Mouse (Mus musculus): Measurements from ENCODE around the gene 9930104L06Rik. TPM values are rescaled to one million over a fixed set of nuclear protein-coding genes. Genes with fewer than 3 reads are reported as not detected.

The 9930104L06Rik gene
- total and polyA plus RNA-seq, 3 experiments, result 12.3 to 15.9 (median 14.8) TPM

DNA sequence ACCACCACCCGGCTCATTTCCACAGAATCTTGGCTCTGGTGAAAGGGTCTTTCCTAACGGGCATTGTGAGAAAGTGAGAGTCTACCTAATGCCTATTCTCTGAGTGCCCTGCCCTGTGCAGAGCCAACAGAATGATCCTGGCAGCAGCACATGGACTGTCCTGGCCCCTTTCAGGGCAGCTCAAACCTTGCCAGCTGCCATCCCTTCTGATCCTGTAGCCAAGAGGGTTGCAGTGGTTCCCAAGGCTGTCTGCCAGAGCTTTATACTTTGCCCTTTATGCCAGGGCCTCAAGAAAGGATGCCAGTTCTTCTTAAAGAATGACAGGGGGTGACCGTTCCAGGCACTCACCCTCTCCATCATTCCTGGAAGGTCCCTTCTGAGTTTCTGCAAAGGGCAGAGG, 12.6 kb downstream of the 9930104L06Rik start:
- H3K9me3 ChIP-seq (replicated peaks; ENCODE audit: low read length), result no peaks in the 10 kb centered on the region
- no peak overlapping the region for H3K4me2 ChIP-seq (ENCODE audit: insufficient read depth, low read depth, poor library complexity, severe bottlenecking)
- in situ Hi-C loops (cut with MboI; ENCODE audit: low pct_ligation_motif_present, low pct_unique_long_range_greater_than_20kb, low sequenced_read_pairs) (no loop called here), dilution Hi-C loops (cut with MboI; ENCODE audit: extremely low pct_ligation_motif_present, extremely low pct_unique_long_range_greater_than_20kb, low sequenced_read_pairs) (no loop called here)
- H3K4me1 ChIP-seq (ENCODE audit: control insufficient read depth in 1 of 2, insufficient read depth in 2 of 2), result no peaks in the 10 kb centered on the region
- DNase-seq (ENCODE audit: extremely low read depth), result no peak
- TF ChIP-seq ZNF384 (IDR thresholded peaks at IDR 0.05; ENCODE audit: low read depth, low read length) (no peak), RAD21 (IDR thresholded peaks at IDR 0.05; ENCODE audit: low read depth, low read length) (no peak), TBP (conservative IDR thresholded peaks at IDR 0.05; ENCODE audit: low read depth, low read length) (no peak), MXI1 (IDR thresholded peaks at IDR 0.05; ENCODE audit: low read depth, low read length) (no peak), JUND (conservative IDR thresholded peaks at IDR 0.05; ENCODE audit: low read depth, low read length) (no peak), TCF12 (IDR thresholded peaks at IDR 0.05; ENCODE audit: low read depth, low read length) (no peak), GABPA (IDR thresholded peaks at IDR 0.05; ENCODE audit: insufficient replicate concordance, low read depth, low read length) (no peak), MAX (IDR thresholded peaks at IDR 0.05; ENCODE audit: low read length) (no peak), ELF1 (IDR thresholded peaks at IDR 0.05; ENCODE audit: low read depth, low read length) (no peak), JUN (IDR thresholded peaks at IDR 0.05; ENCODE audit: insufficient read depth, low read depth, low read length) (no peak), SIN3A (IDR thresholded peaks at IDR 0.05; ENCODE audit: low read length) (no peak), CHD2 (IDR thresholded peaks at IDR 0.05; ENCODE audit: low read length) (no peak), BHLHE40 (IDR thresholded peaks at IDR 0.05; ENCODE audit: low read depth, low read length) (no peak), POLR2AphosphoS2 (IDR thresholded peaks at IDR 0.05; ENCODE audit: low read depth, low read length) (no peak), CHD1 (IDR thresholded peaks at IDR 0.05; ENCODE audit: low read depth, low read length) (no peak), RCOR1 (conservative IDR thresholded peaks at IDR 0.05; ENCODE audit: low read depth, low read length) (no peak), EP300 (IDR thresholded peaks at IDR 0.05; ENCODE audit: low read length) (no peak)
- no peak overlapping the region for H3K27ac ChIP-seq (ENCODE audit: insufficient read depth, low read depth)
- H3K27me3 ChIP-seq (replicated peaks), result no peaks in the 10 kb centered on the region
- H3K36me3 ChIP-seq (replicated peaks in 1 of 2; ENCODE audit: control insufficient read depth in 1 of 2, insufficient read depth in 1 of 2, low read length in 1 of 2), result peaks cover 0 to 28% of the 10 kb centered on the region in 2 experiments
- no peaks in the 10 kb centered on the region for H3K79me2 ChIP-seq (replicated peaks; ENCODE audit: control insufficient read depth, extremely low read depth, insufficient read depth, poor library complexity, severe bottlenecking)
- H3K4me3 ChIP-seq (replicated peaks in 1 of 3; ENCODE audit: low read depth in 2 of 3, low read length in 2 of 3, poor library complexity in 1 of 3), result no peak overlapping the region
- H3K9ac ChIP-seq (ENCODE audit: insufficient read depth, low read depth), result no peak overlapping the region

DNA sequence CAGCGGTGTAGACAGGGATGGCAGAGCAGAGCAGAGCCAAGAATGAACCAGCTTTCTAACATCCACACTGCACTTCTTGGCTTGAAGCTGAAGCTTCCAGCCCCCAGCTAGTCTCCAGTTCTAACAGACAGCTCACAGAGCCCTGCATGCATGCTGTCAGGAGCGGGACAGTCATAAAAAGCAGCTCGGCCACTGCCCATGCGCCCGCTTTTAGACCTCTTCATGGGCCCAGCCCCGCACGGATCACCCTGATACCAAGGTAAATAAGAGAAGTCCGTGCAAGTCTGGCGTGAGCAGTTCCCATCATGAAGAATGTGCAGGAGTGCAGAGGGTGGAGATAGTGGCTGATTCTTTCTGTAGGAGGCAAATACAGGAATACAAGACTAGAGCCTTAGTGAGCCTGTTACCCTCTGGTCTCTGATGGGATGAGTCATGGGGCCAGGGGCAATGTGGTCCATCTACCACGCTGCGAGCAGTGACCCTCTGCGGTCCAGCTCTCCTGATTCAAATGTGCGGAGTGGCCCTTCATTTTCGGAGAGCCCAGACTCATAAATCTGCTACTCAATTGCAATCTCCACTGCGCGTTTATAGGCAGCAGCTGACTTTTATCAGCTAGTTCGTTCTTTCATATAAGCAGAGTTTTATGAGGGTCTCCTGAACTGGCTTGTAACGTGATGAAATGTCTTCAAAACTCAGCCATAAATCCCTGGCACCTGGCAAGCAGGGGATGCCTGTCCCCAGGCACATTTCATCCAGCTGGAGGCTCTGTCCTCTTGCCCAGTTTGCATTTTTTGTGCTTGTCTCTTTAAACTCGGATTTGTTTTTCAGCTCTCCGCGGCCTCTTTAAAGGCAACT, 13.6 kb downstream of the 9930104L06Rik start:
- dilution Hi-C loops (cut with MboI; ENCODE audit: extremely low pct_ligation_motif_present, extremely low pct_unique_long_range_greater_than_20kb, low sequenced_read_pairs) (loop anchor here (25.0 kb wide), 1 partner anchor 112 kb away; the partner anchor contains the start of genes Dnali1 and Snip1), in situ Hi-C loops (cut with MboI; ENCODE audit: low pct_ligation_motif_present, low pct_unique_long_range_greater_than_20kb, low sequenced_read_pairs) (no loop called here)
- Histone ChIP-seq H3K9me3 (replicated peaks; ENCODE audit: low read length) (no peaks in the 10 kb centered on the region), H3K4me3 (replicated peaks in 1 of 3; ENCODE audit: low read depth in 2 of 3, low read length in 2 of 3, poor library complexity in 1 of 3) (no peak overlapping the region), H3K79me2 (replicated peaks; ENCODE audit: control insufficient read depth, extremely low read depth, insufficient read depth, poor library complexity, severe bottlenecking) (no peaks in the 10 kb centered on the region), H3K36me3 (replicated peaks in 1 of 2; ENCODE audit: control insufficient read depth in 1 of 2, insufficient read depth in 1 of 2, low read length in 1 of 2) (peaks cover 0 to 22% of the 10 kb centered on the region in 2 experiments), H3K4me2 (ENCODE audit: insufficient read depth, low read depth, poor library complexity, severe bottlenecking) (no peak overlapping the region), H3K27me3 (replicated peaks) (no peaks in the 10 kb centered on the region), H3K9ac (ENCODE audit: insufficient read depth, low read depth) (no peak overlapping the region), H3K4me1 (ENCODE audit: control insufficient read depth in 1 of 2, insufficient read depth in 2 of 2) (no peaks in the 10 kb centered on the region), H3K27ac (ENCODE audit: insufficient read depth, low read depth) (no peak overlapping the region)
- TF ChIP-seq POLR2AphosphoS2 (IDR thresholded peaks at IDR 0.05; ENCODE audit: low read depth, low read length) (no peak), ZC3H11A (IDR thresholded peaks at IDR 0.05; ENCODE audit: low read depth, low read length) (no peak), E2F4 (IDR thresholded peaks at IDR 0.05; ENCODE audit: insufficient replicate concordance, low read depth, low read length) (no peak), NRF1 (IDR thresholded peaks at IDR 0.05; ENCODE audit: low read depth, low read length) (no peak), ZKSCAN1 (IDR thresholded peaks at IDR 0.05; ENCODE audit: borderline replicate concordance, low read depth, low read length) (no peak), USF2 (conservative IDR thresholded peaks at IDR 0.05; ENCODE audit: low read depth, low read length) (no peak), POLR2A (IDR thresholded peaks at IDR 0.05; ENCODE audit: low read depth, low read length) (no peak), NELFE (IDR thresholded peaks at IDR 0.05; ENCODE audit: low read depth, low read length) (no peak), SIN3A (IDR thresholded peaks at IDR 0.05; ENCODE audit: low read length) (no peak), MAX (IDR thresholded peaks at IDR 0.05; ENCODE audit: low read length) (no peak), TCF12 (IDR thresholded peaks at IDR 0.05; ENCODE audit: low read depth, low read length) (no peak), RAD21 (IDR thresholded peaks at IDR 0.05; ENCODE audit: low read depth, low read length) (no peak), CHD1 (IDR thresholded peaks at IDR 0.05; ENCODE audit: low read depth, low read length) (no peak), UBTF (IDR thresholded peaks at IDR 0.05; ENCODE audit: low read depth, low read length) (no peak), MYC (IDR thresholded peaks at IDR 0.05; ENCODE audit: low read depth, low read length) (no peak), EP300 (IDR thresholded peaks at IDR 0.05; ENCODE audit: low read length) (no peak), CHD2 (IDR thresholded peaks at IDR 0.05; ENCODE audit: low read length) (no peak), KAT2A (IDR thresholded peaks at IDR 0.05; ENCODE audit: insufficient replicate concordance, low read length) (no peak), CTCF (conservative IDR thresholded peaks at IDR 0.05 in 1 of 2, IDR thresholded peaks at IDR 0.05 in 1 of 2; ENCODE audit: low read depth in 2 of 2, low read length in 2 of 2) (no peak), PAX5 (IDR thresholded peaks at IDR 0.05; ENCODE audit: low read length) (no peak)
- no peak for DNase-seq (ENCODE audit: extremely low read depth)

All from CH12.LX (cell line).